Mouse (Mus musculus) left cerebral cortex, postnatal 4 days (tissue): ENCODE data around the gene Ppp1r3g. TPM values are rescaled to one million over a fixed set of nuclear protein-coding genes. Genes with fewer than 3 reads are reported as not detected.
"Not testable (repeated sequence)": the region's sequence is repeated elsewhere in the genome, so short reads cannot be mapped to it uniquely, and the experiment has no call there.

Experiments used
- DNase-seq: peaks from one replicate; pipeline ENCODE4 v3.0.0-alpha.2; 2022
- intact Hi-C: fragments of 180-260 bp; cut with DNase I; formaldehyde crosslinking; loops from one replicate; pipeline ENCODE4 v1.15.1; 2025
- total RNA-seq, 2 experiments: library from RNA; stranded (reverse); gene quantifications; 2 replicates each; pipeline ENCODE4 v1.2.3; 2021

Gene Ppp1r3g
- 1 to 10 TPM; 1.1 to 1.3 TPM for total RNA-seq

DNA sequence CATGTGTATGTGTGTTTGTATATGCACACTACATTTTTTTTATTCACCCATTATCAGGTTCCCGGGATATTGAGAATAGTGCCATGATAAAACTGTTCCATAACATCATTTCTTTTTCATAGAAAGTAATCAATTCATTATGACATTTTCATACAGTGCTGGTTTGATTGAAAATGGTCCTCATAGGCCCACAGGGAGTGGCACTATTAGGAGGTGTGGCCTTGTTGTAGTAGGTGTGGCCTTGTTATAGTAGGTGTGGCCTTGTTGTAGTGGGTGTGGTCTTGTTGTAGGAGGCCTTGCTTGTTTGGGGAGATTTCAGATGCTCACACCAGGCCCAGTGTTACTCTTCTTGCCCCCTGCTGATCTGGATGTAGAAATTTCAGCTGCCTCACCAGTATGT, at the start of gene Ppp1r3g:
TSS of gene Ppp1r3g (plus strand) at position 301 of the 400 bp plus-strand sequence.
- DNase-seq: no peak
- intact Hi-C loops: no loop called here

DNA sequence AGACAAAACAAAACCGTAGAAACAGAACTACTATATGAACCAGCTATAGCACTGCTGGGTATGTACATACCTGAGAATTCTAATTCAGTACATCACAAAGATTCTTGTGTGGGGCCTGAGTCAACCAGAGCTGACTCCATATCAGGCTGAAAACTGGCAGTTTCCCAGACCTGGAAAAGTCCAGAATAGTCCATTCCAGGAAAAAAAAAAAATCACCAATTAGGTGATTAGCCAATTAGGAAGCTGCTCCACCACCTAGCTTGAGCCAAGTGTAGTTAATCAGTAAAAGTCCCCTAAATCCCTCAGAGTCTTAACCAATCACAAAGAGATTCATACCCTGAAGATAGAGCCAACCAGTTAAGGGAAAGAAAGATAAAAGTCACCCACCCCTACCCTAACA, 47.2 kb upstream of the Ppp1r3g start:
- no peak for DNase-seq
- intact Hi-C loops: no loop called here

DNA sequence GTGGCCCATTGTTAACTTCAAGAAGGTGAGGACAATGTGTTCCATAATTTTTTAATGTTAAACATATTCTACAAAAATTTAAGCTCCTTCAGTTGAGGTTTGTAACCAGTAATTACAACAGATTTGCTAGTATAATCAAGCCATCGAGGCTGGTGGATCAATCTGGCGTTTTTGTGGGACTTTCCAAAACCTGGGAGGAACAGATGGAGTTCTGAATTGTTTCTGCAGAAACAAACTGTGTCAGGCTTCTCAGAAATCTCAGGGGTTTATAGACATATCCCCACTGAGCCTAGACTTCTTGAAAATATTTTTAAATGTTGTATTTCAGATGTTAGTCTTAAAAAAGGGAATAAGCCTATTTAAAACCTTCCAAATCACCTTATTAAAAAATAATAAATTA, 20.6 kb upstream of the Ppp1r3g start:
- DNase-seq: no peak
- intact Hi-C loops: no loop called here

DNA sequence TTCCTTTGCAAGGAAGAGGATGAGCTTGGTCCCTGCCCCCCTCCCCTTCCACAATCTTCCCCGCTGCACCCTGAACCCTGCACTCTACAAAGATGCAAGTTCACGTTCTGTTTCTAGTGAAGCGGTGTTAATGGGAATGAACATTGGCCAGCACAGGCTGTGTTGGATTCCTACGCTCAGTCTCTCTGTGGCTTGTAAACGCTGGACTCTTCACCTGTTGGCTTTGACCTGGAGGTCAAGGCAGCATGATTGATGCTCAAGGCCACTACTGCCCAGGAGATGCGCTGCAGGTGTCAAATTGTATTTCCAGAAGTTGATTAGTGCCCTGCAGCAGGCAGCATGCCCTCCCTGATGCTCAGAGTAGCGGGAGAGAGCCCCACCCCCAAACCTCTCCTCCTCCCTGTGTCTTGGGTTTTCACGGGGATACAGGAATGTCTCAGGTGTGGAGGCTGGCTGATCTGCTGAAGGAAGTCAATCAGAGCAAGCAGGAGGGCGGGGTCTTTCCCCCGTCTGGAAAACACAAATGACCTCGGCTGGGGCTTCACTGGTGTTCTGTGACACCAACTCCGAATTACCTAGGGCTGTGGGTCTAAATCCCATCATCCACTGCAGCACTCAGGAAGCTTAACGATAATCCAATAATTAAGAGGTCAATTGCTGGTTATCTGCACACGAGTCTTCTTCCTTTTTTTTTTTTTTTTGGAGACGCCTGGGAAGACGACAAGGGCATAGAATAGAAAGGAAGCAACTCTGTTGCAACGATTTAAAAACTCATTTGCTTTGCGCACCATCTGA, 18.6 kb upstream of the Ppp1r3g start:
- DNase-seq: no peak
- intact Hi-C loops: loop anchor here (10.0 kb wide), 1 partner anchor 135 kb away; no protein-coding TSS in a partner anchor

DNA sequence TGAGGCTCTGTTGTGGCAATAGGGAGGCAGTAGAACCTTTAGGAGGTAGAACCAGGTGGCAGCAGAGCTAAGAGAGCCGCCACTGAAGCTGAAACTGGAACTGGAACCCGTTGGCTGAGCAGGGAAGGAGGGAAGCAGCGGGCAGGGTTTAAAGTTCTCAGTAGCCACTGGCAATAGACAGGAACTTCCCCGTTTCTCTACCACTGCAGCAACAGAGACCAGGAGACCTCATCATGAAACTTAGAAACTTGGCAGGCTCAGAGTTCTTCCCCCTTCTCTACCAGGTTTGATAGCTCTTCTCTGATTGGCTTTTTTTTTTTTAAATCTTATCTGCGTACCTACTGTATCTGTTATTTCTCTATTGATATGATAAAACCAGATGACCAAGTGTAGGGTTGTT, 17.7 kb upstream of the Ppp1r3g start:
- no peak for DNase-seq
- intact Hi-C loops: loop anchor here (10.0 kb wide), 1 partner anchor 136 kb away; no protein-coding TSS in a partner anchor

DNA sequence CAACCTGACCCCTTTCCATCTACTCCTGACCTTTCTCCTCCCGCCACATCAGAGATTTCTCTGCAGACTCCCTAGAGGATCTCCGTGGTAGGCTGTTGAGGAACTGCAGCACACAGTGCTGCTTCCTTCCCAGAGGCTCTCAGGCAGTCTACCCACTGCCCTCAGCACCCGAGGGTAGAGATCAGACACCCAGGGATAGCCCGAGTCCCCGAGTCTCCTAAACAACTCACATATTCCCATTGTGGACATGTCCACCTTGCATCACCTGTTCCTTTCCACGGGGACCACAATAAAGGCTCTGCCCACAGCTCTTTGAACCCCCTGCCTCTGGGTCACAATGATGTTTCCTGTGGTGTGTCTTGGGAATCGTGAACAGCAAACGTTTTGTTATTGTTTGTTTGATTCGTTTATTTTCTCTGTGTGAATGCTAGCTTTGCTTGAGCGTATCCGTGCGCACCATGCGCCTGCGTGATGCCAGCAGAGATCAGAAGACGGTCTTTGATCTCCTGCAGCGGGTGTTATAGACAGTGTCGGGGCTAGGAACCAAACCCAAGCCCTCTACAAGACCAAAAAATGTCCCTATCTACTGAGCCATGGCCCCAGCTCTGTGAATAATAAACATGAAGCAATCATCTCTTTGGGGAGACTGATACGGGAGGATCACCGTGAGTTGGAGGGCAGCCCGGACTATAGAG, 11.8 kb upstream of the Ppp1r3g start:
- intact Hi-C loops: loop anchor here (2.0 to 10.0 kb wide), 2 partner anchors 142 to 916 kb away; no protein-coding TSS in a partner anchor
- no peak for DNase-seq

DNA sequence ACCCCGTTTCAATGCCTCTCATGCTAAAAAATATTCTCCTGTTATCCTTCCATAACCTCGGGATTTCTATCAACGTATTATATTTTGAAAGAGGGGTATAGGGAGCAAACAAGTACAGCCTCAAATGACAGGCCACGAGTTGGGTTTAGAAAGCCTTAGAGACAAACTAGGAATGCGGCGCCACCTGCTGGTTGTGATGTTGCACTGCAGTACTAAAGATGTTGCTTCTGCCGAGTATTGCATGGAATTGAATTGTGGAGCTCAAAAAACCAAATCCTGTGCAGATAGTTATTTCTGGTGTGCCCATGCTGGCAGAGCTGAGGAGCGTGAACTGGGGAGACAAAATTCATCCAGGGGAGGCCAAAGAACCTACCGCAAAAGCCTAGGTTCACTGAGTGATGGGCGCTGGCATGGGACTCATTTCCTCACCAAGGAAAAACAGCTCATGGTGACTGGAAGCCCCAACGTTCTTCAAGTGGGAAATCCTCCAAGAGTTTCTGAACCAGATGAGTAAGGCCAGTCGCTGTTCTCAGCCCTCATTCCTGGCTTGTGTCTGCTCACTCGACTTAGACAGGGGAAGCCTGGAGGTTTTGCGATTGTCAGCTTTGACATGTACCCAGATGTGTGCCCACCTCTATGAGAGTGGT, 11.2 kb upstream of the Ppp1r3g start:
- intact Hi-C loops: loop anchor here (2.0 to 10.0 kb wide), 2 partner anchors 143 to 917 kb away; no protein-coding TSS in a partner anchor
- DNase-seq: peak; percentile 76

DNA sequence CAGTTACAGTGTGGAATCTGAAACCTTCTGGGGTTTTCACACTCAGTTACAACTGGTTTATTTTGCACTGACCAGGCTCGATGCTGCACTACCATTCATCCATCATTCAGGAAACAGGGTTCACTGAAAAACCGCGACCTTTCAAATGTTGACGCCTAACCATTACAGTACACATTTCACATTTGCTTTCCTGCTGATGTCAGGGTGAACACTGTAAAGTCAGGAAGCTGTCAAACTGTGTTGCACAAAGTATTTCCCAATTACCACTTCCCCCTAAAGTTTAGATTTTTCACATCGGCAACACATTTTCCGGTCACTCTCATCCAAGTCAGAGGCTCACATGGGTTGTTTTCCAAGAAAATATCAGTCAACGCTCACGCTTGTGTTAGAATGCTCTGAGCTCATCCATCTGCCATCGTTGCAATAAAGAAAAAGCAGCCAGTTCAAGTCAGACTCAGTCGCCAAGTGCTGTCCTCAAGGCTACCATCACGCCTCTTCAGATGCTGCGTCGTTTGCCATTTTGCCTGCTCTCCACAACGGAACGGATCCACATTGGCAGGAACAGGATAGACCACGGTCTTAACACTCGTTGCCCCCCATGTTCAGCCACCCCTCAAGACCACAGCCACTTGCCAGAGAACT, 8.7 kb upstream of the Ppp1r3g start:
- intact Hi-C loops: loop anchor here (10.0 kb wide), 1 partner anchor 145 kb away; no protein-coding TSS in a partner anchor

DNA sequence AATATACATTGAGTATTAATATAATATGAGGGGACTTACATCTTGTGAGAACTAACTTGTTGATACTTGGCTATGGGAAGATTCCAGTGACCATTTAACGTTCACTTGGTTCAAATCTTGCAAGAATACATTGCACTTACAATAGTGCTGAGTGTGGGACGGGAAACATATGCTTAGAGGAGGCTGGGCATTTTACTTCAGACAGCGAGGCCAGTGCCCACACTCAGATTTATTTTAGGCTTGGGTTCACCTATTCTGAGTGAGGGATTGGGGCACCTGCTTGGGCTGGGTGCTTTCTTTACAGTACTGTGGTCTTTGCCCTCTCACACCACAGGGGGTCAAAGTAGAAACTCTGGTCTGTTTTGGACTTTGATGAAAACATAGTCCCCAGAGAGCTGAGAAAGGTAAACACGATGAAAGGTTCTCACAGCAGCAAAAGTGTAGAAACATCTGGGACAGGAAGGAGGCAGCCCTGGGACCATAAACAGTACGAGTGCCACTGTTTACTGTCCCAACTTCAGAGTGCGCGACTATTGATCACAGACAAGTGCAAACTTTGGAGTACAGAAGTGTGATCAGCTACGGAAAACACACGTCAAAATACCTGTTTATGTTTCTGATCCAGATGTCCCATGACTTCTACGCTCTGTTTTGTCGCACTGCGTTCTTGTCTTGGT, 890 bp downstream of the Ppp1r3g start:
- no peak for DNase-seq
- intact Hi-C loops: no loop called here

More for the DNA sequence above, 8.7 kb upstream of the Ppp1r3g start:
- no peak for DNase-seq

DNA sequence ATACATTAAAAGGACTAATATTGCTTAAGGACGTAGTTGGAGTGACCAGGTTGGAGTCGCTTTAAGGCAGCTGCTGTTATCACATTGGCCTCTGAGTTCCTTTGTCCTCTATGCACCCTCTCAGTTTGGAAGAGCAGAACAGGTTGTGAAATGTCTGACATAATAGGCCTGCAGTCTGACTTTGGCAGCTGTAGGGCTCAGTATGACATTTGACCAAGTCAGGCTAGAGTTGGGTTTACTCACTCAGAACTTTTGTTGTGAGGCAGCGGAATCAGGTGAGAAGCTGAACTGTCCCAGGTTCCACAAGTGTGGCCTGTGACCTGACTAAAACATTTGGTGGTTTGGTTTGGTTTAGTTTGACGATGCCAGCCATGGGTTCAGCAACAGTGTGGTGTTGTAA, 4.9 kb downstream of the Ppp1r3g start:
- DNase-seq: no peak
- intact Hi-C loops: no loop called here

DNA sequence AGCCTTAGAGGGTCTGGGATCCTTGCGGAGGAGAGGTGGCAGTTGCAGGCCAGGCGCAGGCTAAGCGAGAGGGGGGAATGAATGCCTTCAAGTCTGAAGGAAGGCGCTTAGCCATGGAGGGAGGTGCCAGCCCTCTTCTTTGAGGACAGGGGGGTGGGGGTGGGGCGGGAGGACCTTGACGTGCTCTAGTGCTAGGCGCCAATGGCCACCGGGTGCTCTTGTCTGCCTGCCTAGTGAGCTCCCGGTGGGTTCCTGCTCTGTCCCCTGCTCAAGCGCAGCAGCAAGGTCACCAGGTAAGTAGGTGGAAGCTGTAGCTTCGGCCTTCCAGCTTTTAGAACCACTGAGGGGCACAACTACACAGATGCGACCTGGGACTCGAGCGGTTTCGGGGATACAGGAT, 9.1 kb downstream of the Ppp1r3g start:
- intact Hi-C loops: no loop called here
- no peak for DNase-seq

DNA sequence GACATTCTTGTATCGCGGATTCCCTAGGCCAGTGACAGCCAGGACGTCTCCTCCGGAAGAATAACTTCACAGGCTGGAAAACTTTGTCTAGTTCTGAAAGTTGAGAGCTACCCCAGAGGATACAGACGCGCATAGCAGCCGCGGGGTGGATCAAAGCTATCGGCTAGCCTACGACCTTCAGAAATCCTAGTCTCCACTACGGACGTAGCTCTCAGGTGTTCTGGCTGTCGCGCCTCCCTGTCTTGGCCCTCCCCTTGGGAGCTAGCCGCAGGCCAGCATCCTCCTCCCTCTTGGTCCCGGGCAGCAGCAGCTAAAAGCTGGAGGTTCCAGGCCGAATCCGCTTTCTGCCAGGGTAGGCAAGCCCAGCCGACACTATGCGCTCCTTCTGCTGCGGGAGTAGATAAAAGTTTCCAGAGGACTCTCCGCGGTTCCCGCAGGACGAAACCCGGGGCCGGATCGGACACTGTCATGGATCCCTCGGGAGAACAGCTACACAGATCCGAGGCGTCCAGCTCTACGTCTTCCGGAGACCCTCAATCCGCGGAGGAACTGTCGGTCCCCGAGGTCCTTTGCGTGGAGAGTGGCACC, 9.6 kb downstream of the Ppp1r3g start:
- DNase-seq: no peak
- intact Hi-C loops: no loop called here

DNA sequence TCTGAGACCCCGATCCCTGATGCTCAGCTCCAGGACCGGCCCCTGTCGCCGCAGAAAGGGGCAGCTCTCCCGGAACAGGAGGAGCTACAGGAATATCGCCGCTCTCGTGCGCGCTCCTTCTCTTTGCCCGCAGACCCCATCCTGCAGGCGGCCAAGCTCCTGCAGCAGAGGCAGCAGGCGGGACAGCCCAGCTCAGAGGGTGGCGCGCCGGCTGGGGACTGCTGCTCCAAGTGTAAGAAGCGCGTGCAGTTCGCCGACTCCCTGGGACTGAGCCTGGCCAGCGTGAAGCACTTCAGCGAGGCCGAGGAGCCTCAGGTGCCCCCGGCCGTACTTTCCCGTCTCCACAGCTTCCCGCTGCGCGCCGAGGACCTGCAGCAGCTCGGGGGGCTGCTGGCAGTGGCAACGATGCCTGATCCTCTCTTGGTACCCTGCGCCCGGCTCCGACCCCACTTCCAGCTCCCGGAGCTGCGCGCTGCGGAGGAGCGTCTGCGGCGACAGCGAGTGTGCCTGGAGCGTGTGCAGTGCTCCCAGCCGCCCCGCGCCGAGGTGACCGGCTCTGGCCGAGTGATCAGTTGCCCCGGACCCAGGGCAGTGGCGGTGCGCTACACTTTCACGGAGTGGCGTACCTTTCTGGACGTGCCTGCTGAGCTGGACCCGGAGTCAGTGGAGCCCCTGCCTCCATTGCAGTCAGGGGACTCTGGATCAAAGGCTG, 10.2 kb downstream of the Ppp1r3g start:
- DNase-seq: peak; percentile 38

DNA sequence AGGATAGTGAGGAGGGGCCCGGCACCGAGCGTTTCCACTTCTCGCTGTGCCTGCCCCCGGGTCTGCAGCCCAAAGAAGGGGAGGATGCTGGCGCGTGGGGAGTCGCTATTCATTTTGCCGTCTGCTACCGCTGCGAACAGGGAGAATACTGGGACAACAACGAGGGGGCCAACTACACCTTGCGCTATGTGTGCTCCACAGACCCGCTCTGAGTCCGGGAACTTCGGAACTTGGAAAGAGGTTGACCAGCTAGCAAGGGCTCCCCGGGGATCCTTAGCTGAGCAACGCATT, 10.7 kb downstream of the Ppp1r3g start:
- DNase-seq: no peak
- intact Hi-C loops: no loop called here

More for the DNA sequence above, 10.2 kb downstream of the Ppp1r3g start:
- intact Hi-C loops: no loop called here

DNA sequence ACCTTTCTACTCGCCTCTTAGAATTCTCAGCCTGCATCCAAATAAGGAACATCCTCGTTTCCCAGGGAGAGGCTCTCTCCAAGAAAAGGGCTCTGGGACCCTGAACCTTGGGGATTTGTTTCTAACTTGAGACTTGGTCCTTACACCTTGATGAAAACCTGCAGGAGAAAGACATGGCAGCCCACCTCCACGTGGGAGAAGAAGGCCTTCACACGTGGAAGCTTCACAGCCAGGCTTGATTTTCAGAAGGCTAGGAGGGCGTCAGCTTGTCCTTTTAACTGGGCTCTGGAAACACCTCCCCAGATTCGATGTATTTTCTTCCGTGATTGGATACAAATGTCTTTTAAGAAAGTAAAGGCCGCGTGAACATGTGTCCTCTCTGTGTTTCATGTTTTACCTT, 11.2 kb downstream of the Ppp1r3g start:
- no peak for DNase-seq
- intact Hi-C loops: no loop called here

DNA sequence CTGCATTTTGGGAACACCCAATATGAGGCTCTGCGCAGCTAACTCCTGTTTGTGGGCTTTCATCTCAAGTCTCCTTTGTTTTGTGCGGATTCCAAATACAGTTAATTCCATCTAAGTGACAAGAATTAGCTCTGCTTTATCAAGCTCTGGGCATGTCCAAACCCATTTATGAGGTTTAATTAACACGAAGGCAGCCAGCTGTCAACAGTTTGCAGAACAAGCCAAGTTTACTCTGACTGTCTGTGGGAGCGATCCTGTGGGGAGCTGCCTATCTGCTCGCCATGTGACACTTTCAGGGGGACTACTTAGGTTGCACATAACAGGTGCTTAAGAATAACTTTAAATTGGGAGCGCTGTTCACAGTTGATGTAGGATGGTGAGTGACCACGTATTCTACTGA, 18.3 kb downstream of the Ppp1r3g start:
- intact Hi-C loops: no loop called here
- no peak for DNase-seq

DNA sequence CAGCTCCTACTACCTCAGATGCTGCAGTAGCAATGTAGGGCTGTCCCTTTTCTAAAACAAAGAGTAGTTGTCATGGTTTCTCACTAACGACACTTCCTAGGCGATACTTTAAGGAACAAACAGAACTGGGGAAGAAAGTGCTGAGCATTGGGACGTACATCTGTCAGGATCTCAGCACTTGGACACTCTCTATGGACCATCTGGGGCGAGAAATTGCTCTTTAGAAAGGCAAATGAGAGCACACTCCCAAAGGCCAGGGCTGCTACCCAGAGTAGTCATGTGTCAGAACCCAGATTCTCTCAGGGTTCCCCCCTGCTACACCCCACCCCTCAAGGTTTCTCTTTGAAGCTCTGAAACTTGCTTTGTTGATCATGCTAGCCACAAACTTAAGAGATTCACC, 21.8 kb downstream of the Ppp1r3g start:
- no peak for DNase-seq
- intact Hi-C loops: no loop called here

DNA sequence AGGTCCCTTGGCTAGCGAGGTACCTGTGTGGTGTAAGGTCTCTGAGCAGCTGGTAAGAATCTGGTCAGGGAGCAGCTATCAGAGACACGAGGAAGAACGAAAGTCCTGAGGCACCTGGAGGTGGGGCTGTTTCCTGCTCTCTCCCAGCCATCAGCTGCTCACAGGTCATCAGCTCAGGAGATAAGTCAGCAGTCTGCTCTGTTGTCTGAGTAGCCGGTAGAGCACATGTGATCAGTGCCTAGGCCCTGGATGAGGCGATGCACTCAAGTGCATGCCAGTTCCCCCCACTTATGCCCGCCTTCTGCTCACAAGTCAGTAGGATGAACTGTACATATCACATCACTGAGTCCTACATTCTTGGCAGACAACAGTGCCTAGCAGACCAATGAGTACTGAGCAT, 24.3 kb downstream of the Ppp1r3g start:
- DNase-seq: no peak
- intact Hi-C loops: no loop called here

DNA sequence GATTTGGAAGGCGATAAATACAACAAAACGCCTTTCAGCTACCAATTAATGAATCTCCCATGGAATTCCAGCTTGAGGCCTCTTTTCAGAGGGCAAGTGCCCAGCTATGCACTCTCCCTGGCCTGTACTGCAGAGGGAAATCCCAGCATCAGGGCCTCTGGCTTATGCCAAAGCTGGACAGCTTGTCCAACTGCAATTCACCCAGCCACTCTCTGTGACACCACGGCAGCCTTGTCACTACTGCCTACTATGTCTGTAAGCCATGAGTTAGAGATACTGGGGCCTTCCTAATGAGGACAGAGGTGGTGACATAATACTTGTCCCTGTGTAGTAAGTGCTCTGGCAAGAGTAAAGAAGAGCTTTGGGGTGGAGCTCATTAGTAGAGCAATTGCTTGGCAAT, 30.7 kb downstream of the Ppp1r3g start:
- intact Hi-C loops: no loop called here

DNA sequence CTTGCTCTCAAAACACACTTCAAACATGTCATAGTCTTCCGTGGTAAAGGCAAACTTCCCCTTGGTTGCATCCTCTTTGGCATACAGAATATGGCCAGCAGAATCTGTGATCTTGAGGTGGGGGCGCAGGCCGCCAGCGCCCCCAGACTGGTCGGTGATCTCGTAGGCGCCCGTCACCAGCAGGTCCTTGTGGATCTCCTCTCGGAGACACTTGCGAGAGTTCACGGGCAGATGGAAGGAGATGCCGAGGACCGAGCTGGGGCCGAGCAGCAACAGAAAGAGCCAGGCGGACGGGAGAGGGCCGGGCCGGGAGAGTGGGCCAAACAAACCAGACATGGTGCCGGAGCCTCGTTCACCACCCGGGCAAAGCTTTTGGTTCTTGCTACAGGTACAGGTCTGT, 32.5 kb downstream of the Ppp1r3g start:
- intact Hi-C loops, DNase-seq: not testable (repeated sequence)

More for the DNA sequence above, 30.7 kb downstream of the Ppp1r3g start:
- DNase-seq: peak; percentile 3
